Mouse (Mus musculus) CD4-positive, CD25-positive, alpha-beta regulatory T cell, adult 4 months (primary cell): ENCODE data around the gene Gm609. TPM values are rescaled to one million over a fixed set of nuclear protein-coding genes. Genes with fewer than 3 reads are reported as not detected.

Experiments used
- ATAC-seq: one replicate; pipeline ENCODE4 v1.8.0; 2017
- polyA plus RNA-seq, 2 experiments: library from polyadenylated mRNA; unstranded; fragments of 100-300 nt; shearing (Covaris generic); gene quantifications; one replicate each; pipeline ENCODE4 v1.2.1; 2017

The Gm609 gene
- polyA plus RNA-seq, 2 experiments from 2014 or later = 0.19 TPM; not detected in 1

- ATAC-seq = no peak
Measured at GRCm38 (mm10) chr16:45392246-45392645, 100.5 kb downstream of the Gm609 start.

- no peak for ATAC-seq
Measured at GRCm38 (mm10) chr16:45391680-45392079, 101.1 kb downstream of the Gm609 start.

- ATAC-seq = no peak
Measured at GRCm38 (mm10) chr16:45390286-45390956, 102.3 kb downstream of the Gm609 start.

- peak; percentile 92 for ATAC-seq
Measured at GRCm38 (mm10) chr16:45389833-45390232, 102.9 kb downstream of the Gm609 start.

GRCm38 (mm10) chr16:45389041-45389440 is 103.7 kb downstream of the Gm609 start:
- peak; percentile 31 for ATAC-seq

GRCm38 (mm10) chr16:45381811-45382210 is 111.0 kb downstream of the Gm609 start:
- peak; percentile 72 for ATAC-seq

GRCm38 (mm10) chr16:45378959-45379358 is 113.8 kb downstream of the Gm609 start:
- peak; percentile 53 for ATAC-seq

GRCm38 (mm10) chr16:45378147-45378943 is 114.4 kb downstream of the Gm609 start:
- peak; percentile 5 for ATAC-seq

- no peak for ATAC-seq
Measured at GRCm38 (mm10) chr16:45377332-45377731, 115.4 kb downstream of the Gm609 start.

GRCm38 (mm10) chr16:45376812-45377211 is 116.0 kb downstream of the Gm609 start:
- ATAC-seq = no peak

- ATAC-seq = no peak
Measured at GRCm38 (mm10) chr16:45376294-45376693, 116.5 kb downstream of the Gm609 start.

- no peak for ATAC-seq
Measured at GRCm38 (mm10) chr16:45375506-45376225, 117.1 kb downstream of the Gm609 start.

GRCm38 (mm10) chr16:45374074-45374473 is 118.7 kb downstream of the Gm609 start:
- no peak for ATAC-seq

GRCm38 (mm10) chr16:45371076-45371475 is 121.7 kb downstream of the Gm609 start:
- ATAC-seq = no peak

- no peak for ATAC-seq
Measured at GRCm38 (mm10) chr16:45369285-45369965, 123.3 kb downstream of the Gm609 start.

- ATAC-seq = no peak
Measured at GRCm38 (mm10) chr16:45366111-45366510, 126.7 kb downstream of the Gm609 start.

- ATAC-seq = no peak
Measured at GRCm38 (mm10) chr16:45365353-45365752, 127.4 kb downstream of the Gm609 start.

GRCm38 (mm10) chr16:45364627-45365026 is 128.1 kb downstream of the Gm609 start:
- ATAC-seq = no peak

- ATAC-seq = no peak
Measured at GRCm38 (mm10) chr16:45363480-45364045, 129.2 kb downstream of the Gm609 start.
